Mouse (Mus musculus) v-Abl transformed pro-B cells (cell line): ENCODE measurements around the gene Pithd1.

Source experiments
- in situ Hi-C, 2 experiments: fragments of 400-800 bp; cut with MboI; formaldehyde crosslinking; loops; one replicate each; pipeline ENCODE4 v1.15.1; 2025; ENCODE audit not compliant: unreplicated experiment in 2 of 2

The Pithd1 gene

DNA sequence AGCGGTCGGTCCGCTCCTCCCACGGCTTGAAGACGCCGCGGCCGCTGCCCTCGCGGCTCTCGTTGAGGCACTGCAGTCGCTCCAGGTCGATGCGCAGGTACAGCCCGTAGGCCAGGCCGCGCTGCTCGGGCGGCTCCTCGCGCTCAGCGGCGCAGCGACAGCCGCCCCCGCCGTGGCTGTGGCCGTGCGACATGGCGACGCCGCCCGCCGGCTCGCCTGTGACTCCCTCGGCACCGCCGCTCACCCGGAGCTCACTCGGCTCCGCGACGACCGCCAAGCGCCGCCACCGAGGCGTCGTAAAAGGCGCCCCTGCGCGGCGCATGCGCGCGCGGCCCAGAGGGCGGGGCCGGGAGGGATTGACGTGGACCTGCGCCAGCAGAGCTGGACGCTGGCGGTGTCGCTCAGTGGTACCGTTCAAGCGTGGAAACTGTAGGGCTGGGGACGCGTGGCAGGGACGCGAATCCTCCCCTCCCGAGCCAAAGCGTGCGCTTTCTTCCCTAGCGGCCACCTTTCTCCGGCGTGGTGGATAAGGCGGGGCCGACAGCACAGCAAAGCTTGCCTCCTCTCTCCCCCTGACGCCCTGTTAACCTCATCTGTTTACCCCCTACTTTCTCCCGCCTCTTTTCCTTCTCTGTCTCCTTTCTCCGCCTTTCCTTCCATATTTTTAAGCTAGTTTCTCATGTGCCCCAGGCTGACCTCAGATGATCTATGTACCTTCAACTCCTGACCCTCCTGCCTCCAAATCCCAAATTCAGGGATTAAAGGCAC, at the start of gene Pithd1:
Gene Pithd1, minus strand, starts transcription at position 322 of the 768 bp plus-strand sequence.
- in situ Hi-C loops = no loop called here

DNA sequence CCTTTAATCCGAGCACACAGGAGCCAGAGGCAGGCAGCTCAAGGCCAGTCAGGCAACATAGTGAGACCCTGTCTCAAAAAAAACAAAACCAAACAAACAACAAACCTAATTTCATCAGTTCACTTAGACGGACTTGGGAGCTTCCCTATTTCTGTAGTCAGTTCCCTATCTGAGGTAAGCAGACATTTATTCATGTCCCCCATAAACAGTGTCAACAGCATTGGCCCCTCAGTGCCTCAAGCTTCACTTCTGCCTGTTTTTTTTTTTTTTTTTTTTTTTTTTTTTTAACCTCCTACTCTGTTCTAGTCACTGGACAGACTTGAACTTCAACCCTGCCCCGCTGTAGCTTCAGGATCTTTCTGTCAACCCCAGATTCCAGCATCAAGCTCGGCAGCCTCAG, 48.0 kb upstream of the Pithd1 start:
- in situ Hi-C loops = no loop called here

DNA sequence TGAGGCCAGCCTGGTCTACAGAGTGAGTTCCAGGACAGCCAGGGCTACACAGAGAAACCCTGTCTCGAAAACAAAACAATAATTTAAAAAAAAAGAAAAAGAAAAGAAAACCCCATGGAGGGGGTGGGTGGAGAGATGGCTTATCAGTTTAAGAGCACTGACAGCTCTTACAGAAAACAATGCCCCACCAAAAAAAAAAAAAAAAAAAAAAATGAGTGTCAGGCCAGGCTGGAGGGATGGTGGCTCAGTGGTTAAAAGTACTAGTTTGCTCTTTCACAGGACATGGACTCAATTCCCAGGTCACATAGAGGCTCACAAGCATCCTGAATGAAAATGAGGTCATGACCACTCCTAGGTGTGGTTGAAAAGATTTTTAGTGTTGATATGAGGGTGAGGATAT, 46.2 kb upstream of the Pithd1 start:
- in situ Hi-C loops = no loop called here

DNA sequence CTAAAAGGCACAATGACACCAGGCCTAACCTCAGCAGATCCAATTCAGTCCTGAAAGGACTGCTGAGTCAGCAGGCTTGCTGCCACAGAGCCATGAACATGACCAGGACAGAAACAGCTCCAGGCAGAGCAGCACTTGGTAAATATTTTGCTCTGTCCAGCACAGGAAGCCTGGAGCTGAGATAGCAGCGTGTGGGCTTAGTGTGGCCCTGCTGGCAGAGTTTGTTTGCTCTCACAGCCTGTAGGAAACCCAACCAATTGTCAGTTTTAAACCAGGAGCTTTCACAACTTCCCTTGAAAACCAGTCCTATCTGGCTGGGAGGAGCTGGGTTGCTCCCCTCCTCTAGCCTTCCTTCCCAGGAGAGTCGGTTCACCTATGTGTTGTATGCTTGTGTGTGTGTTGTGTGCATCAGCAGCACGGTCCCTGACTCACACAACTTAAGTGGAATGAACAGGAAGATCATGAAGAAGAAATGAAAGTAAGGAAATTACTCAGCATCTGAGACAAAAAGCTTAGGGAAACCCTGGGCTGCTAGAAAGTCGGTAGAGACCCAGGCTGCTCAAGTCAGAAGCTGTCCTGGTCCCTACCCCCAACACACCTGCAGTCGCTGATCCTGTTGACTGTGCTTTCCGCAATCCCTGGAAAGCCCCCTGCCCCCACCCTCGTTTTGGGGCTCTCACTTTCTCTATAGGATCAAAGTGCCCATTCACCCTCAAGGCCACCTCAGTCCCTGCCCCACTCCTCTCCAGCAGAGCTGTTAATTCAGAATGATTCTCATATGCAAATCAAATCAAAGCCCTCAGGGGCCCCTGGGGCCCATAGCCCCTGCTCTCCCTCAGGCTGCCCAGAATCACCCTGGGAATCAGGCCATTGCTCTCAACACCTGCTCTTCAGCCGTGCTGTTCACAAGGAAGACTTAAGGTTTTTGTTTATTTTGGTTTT, 44.2 kb upstream of the Pithd1 start:
- in situ Hi-C loops = no loop called here

DNA sequence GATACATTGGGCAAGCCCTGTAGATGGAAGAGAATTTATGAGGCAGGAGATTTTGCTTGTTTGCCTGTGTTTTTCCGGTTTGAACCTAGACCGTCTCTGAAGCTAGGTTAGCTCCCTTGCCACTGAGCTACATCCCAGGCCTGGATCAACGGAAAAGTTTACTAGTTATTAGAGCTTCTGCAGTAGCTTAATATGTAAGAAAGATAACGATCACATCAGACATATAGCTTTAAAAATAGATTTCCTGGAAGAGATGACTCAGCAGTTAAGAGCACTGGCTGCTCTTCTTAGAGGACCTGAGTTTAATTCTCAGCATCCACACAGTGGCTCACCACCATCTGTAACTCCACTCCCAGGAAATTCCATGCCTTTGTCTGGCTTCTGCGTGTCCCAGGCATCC, 41.6 kb upstream of the Pithd1 start:
- in situ Hi-C loops = no loop called here

DNA sequence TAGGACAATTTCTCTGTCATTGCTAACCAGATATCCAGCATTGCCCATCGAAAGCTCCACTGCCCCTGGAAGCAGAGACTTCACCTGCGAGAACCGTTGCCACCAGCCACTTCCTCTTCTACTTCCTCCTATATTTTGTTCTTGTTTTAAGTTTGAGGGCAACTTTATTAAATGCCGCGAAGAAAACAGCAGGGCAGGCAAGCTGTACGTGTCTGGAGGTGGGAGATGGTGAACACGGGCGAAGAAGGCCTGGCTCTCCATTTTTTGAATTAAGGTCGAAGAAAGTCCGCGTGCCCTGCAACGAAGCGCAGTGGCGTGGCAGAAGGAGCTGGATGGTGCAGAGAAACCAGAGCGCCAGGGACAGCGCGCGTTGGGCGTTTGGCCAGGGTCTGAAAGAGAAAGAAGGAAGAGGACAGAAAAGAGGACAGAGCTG, 41.1 kb upstream of the Pithd1 start:
- in situ Hi-C loops = no loop called here

DNA sequence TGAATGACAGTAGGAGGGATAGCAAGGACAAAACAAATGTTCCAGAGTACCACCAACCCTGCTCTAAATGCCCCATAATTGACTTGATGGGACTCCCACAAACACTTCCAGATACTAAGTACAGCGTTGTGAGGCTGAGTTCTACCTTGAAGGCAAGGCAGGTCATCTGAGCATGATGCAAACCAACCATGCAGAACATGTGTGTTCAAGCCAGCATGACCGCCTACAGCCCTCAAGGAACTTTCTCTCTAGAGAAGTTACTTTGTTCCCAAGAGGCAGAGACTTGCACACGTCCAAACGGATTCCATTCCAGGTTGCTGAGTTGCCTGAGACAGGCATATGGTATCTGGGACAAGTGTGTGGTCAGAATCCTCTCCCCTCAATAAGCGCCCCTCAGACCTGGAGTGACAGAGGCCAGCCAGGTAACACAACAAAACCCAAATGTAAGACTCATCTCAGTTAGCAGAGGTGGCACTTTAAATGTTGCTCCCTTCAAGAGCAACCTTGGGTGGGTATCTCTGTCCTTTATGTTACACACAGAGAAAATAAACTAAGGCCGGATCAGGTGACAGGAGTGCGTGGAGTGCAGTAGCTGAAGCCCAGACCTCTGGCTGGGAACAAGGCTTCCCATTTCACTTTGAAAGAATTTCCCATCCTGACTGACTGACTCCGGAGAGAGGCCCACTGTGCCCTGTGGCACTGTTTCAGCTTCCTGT, 40.5 kb upstream of the Pithd1 start:
- in situ Hi-C loops = no loop called here

DNA sequence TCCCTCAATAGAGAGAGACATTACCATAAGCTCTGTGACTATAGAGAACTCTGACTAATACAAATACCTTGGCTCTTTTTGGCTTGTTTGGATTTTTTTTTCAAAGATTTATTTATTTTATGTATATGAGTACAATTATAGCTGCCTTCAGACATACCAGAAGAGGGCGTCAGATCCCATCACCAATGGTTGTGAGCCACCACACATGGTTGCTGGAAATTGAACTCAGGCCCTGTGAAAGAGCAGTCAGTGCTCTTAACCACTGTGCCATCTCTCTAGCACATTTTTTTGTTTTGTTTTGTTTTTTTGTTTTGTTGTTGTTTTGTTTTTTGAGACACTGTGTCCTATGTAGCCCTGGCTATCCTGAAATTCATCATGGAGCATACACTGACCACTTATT, 38.3 kb upstream of the Pithd1 start:
- in situ Hi-C loops = no loop called here

DNA sequence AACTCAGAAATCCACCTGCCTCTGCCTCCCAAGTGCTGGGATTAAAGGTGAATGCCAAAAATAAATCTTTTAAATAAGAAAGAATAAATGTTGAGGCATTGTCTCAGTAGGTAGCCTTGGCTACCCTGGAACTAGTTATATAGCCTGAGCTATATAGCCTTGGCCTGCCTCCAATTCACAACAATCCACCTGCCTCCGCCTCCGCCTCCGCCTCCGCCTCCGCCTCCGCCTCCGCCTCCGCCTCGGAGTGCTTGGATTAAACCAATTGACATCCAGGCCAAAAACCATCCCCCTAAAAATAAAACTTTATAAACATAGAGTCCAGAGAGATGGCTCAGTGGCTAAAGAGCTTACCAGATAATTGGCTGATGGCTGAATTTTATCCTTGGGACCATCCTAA, 35.9 kb upstream of the Pithd1 start:
- in situ Hi-C loops = no loop called here

DNA sequence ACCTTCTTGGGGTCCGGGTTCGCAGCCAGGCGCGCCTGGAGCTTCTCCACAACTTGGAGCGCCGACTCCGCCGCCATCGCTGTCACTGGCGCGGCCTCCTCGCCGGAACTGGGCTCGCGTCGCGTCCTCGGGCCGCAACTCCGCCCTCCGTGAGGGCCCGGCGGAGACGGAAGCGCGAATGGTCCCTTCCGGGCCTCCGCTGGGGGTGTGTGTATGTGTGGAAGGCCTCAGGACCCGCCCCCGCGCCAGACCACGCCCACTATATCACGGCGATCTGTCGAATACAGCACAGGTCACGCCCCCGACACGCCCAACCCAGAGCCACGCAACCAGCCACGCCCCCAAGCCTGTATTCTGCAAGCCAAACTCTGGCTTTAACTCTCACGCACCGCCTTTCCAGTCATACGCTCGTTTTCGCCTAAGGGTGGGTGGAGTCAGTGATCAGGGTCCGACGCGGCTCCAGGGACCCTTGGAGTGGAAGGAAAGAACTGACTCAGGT, 34.5 kb upstream of the Pithd1 start, which contains the start of gene Eloa:
Gene Eloa, minus strand, starts transcription at position 215 of the 499 bp plus-strand sequence.
- in situ Hi-C loops = no loop called here

DNA sequence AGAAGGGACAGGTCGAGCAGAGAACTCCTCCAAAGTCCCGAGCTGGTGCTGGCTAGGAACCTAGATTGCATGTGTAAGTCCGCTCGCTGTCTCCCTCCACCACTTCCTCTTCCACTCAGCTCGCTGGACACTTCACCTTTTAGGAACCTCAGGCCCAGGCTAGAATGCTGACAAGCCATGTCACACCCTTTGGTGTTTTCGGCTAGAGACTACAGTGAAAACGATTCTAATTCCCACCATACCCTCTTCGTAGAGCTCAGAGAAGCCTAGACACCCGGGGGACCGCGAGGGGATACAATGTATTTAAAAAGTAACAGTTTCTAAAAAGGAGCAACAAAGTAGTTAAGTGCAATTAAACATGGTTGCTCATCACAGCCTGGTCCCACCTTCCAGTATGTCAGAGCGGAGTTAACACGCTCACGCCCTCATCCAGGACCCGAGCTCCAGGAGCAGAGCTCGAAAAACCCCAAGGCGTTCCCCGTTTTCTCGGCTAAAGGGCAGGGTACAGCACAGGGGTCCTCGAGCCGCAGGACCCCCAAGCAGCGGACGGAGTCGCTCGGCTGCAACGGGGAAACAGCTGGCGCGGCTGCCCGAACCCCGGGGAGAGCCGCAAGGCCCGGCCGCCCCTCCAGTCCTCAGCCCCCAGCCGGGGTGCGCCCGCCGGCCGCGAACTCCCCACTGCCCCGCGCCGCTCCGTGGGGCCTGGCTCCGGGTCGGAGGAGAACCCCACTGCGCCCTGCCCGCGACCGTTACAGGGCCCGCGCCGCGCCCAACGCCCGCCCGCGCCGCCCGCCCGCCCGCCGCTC, 33.9 kb upstream of the Pithd1 start:
- in situ Hi-C loops = no loop called here

DNA sequence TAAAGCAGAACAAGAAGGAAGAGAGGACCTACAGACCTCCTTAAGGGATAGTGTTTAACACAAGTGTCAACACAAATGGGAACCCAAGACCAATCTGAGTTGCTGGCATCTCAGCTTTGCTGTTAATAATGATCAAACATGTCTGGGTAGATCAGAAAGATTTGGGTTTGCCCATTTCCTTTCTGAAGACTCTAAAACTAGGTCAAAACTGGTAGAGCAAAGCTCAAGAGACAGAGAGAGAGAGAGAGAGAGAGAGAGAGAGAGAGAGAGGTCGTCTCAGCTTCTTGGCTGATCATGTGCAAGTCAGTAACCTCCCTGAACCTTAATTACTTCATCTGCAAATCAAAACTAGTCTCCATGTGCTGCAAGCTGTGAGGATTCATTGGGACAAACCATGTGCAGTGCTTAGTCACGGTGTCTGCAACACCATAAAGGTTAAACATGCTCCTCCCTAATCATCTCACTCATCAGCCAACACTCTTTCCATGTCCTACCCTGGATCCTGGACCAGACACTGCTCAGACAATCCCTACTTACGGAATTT, 29.1 kb upstream of the Pithd1 start:
- in situ Hi-C loops = loop anchor here in 1 of 2 experiments (5.0 kb wide), 1 partner anchor 36 kb away; the partner anchor contains the start of gene Rpl11

DNA sequence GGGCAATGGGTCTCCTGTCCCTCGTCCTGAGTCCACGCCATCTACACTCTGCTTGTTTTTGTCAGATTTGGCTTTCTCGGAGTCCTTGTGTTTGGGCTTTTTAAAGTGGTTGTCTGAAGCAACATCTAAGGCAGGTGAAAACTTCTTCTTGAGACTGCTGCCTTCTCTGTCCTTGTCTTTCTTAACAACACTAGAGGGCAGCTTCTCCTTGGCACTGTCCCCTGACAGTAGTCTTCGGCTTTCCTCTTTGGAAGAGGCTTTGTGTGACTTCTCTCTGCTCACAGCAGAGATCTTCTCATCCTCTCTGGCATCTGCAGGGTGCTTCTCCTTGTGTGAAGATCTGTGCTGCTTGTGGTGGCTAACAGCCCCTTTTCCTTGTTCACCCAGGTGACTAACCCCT, 23.5 kb upstream of the Pithd1 start:
- in situ Hi-C loops = no loop called here

DNA sequence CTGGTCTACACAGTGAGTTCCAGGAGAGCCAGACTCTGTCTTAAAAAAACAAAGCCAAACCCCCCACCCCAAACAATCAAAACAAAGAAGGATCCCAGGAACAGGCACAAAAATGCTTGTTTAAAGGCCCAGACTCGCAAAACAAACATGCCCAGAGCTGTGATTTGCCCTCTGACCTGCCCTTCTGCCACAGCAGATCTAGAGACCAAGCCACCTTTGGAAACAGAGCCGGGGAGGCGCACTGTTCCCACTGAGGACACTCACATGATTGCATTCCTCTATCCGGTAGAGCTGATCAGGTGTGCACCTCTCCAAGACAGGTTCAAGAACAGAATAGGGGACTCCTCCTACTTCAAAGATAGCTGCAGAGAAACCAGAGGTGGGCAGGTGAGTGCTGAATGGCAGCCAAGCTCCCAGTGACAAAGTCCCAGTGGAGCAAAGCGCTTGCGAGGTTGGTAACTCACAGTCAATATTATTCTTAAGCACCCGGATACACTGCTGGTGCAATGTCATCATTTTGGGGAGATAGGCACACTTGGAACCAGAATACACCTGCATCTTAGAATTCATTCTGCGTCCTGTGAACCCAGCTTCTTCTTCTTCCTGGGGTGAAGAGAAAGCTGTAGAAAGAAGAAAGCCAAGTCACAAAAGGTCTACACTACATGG, 21.9 kb upstream of the Pithd1 start:
- in situ Hi-C loops = no loop called here

DNA sequence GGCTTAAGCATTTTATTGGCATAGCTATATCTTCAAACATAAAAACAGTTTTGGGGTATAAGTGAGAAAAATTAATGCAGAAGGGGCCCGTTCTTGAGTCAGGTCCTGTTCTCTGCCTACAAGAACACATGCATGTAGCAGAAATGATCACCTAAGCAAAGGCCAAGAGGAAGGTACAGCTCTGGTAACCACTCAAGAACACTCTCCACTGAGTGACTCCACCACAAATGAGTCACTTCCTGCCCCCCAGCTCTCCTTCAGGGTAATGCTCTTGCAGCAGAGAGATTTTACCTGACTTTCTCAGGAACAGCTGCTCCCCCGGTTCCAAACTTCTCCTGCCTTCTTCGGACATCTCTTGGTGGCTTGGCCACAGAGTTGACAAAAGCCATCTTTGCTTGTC, 19.8 kb upstream of the Pithd1 start:
- in situ Hi-C loops = no loop called here

DNA sequence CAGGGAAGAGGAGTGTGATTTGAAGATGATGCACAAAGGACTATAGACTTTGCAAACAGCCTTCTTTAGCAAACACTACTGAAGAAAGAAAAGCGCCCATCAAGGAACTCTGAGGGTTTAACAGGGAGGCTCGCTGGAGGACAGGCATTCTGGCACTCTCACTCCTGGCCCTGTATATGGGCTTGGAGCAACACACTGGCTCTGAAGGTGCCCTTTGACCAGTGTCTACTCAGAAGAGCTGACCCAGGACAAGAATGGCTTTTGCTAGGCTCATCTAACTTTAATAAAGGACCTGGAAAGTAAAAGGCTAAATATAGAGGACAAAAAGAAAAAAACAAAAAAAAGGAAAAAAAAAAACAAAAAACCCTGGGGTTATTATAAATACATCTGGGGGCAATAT, 17.9 kb upstream of the Pithd1 start:
- in situ Hi-C loops = no loop called here

DNA sequence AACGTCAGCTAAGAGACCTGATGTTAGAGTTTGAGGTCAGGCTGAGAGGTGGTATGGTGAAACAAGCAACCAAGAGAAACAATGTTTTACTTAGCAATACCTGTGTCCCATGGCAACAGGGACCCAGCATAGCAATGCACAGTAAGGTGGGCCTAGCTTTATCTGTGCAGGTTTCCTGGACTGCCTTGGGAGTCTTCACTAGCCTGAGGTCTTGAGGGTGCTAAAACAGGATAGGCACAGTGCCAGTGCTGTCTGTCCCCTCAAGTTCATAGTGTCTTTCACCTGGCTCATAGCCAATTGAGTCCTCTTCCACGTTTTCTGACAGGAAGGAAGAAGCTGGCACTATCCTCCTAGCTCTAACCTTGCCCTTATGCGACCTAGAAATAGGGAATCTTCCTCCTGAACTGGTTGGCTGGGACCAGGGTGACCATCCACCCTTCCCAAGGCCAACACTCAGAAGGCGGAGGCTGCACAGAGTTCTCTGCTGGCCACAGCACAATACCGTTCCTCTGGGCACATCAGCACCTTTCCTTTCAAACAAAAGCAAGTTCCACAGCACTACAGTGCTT, 17.1 kb upstream of the Pithd1 start:
- in situ Hi-C loops = no loop called here

DNA sequence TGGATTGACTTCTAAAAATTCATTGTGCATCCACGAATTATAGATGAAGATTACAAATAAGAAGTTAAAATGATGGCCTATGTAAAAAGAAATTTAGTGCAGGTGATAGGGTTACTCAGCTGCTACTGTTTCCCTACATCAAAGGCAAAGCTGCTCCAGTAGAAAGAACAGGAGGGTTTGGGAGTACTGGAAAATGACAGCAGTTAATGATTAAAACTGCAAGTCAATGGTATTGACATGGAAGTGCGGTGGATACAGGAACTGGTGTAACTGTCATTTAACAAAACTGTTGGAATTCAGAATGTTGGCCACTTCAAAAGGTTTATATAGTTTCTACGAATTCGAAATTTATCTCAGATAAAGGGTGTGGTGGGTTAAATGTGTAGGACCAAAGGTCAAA, 8.1 kb upstream of the Pithd1 start:
- in situ Hi-C loops = no loop called here

DNA sequence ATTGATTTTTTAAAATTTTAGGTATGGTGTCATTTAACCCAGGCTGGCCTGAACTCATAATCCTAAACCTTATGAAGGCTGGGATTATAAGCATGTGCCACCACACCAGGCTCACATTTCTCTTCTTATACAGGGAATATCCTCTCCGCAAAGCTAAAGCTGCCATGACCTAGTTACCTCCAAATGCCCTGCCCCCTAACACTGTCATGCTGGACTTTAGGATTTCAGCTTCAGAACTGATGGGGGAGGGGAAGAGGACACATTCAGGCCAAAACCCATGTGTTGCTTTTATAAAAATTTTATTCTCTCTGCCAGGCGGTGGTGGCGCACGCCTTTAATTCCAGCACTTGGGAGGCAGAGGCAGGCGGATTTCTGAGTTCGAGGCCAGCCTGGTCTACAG, 6.9 kb upstream of the Pithd1 start:
- in situ Hi-C loops = no loop called here
